Mouse (Mus musculus): ENCODE results near the gene Myh9.

DNA sequence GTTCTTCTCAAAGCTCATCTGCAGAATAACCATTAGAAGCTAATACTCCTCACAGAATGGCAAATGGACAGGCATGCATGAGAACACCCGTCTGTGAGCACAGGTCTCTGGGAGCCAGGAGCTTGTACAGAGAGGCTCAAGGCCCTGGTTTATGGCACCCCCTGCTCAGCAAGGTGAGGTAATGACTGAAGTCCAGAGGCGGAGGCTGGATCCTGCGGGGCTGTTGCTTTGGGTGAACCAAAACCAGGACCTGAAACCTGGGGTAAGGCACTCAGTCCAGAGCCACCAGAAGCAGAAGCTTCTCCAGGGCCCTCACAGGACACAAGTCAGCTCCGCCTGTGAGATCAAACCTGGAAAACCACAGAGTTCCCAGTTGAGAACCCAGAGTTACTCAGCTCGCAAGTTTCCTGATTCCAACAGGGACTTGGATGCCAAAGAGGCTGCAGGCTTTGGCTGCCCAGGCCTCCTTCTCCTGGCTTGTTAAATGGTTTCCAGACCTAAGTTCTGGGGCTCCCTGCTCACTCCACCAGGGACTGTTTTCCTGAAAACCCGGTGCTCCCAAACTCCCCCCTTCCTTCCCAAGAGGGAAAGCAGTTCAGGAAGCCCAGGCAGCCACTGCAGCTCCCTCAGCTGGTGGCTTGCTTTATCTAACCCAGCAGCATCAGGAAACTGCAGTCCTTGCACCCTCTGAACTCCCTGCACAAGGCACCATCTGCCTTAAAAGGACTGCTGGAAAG lies 28.2 kb downstream of the Myh9 start:
- TF ChIP-seq POLR2A (IDR thresholded peaks at IDR 0.05; ENCODE audit: insufficient read depth, low read depth, low read length) (no peak), CTCF (IDR thresholded peaks at IDR 0.05; ENCODE audit: insufficient read depth, low read depth, low read length) (no peak)

Measured in olfactory bulb, adult 2 months (tissue).